Mouse (Mus musculus): ENCODE results near the gene Zfp131. TPM values are rescaled to one million over a fixed set of nuclear protein-coding genes. Genes with fewer than 3 reads are reported as not detected.

Gene Zfp131
- polyA plus RNA-seq, 1 experiment: 27.2 TPM

DNA sequence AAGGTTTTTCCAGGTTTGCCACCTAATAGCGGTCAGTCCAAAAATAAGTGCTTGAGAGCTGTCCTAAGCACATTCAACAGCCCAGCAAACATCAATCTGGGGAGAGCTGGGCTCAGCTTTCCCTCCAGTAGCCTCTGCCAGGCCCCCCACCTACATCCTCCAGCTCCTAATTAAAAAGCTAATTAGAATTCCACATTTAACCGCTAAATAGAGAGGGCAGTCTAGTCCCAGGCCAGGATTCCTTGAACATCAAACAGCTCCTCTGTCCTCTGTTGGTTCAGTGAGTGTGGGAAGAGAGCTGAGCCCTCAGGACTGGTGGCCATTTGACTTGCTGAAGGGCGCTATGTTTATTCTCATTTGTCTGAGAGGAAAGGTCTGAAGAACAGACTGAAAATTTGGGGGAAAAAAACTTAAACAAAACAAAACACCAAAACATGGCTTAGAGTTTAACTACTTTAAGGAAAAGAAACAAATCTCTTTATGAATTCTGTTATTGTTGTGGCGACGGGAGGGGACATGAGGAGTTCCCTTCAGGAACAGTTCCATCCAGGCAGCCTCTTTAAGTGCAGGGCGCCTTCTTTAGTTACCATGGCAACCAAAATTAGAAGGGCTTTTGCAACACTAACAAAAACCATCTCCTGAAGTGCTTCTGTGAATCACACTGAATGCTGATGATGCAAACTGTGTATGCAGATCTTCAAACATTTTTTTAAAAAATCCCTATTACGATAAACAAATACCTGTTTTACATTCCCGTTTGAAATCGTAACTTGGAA is 36.6 kb downstream of the Zfp131 start:
- TF ChIP-seq POLR2A (IDR thresholded peaks at IDR 0.05; ENCODE audit: borderline replicate concordance, extremely low read depth, insufficient read depth, insufficient read length, poor library complexity, severe bottlenecking) (no peak), CTCF (IDR thresholded peaks at IDR 0.05; ENCODE audit: borderline replicate concordance, extremely low read depth, insufficient read depth, insufficient read length) (no peak)
- peak; percentile 88 for DNase-seq (ENCODE audit: low read depth)

DNA sequence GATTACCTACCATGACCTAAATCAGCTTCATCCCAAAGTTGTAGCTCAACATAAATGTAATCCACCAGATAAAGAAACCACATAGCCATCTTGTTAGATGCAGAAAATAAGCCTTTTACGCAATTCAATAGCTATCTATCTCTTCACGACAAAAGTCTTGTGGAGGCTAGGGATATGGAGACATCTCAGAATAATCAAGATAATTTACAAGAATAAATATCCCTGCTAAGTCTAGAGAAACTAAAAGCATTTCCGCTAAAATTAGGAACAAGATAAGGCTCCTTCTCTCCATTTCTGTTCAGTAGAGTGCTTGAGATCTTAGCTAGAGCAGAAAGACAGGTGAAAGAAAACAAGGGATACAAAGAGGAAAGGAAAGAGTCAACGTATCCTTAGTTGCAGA is 43.8 kb downstream of the Zfp131 start:
- DNase-seq (ENCODE audit: low read depth): no peak
- TF ChIP-seq POLR2A (IDR thresholded peaks at IDR 0.05; ENCODE audit: borderline replicate concordance, extremely low read depth, insufficient read depth, insufficient read length, poor library complexity, severe bottlenecking) (no peak), CTCF (IDR thresholded peaks at IDR 0.05; ENCODE audit: borderline replicate concordance, extremely low read depth, insufficient read depth, insufficient read length) (no peak)

DNA sequence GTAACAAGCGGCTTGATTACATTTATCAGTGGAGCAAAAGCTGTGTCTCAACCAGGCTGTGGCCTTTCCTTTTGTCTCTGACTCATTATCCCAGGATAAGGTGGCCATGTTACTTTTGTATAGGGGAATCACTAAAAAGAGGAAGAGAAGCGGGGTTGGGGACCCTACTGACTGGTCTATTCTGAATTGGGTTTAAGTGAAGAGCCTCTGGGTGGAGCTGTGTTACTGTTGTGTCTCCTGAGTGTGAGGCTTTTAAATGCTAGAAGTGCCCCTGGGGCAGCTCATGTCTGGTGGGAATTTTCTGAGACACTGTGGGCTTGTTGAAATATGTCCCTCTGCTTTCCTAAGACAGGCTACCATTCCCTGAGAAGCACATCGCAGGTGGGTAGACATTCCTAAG is 47.2 kb downstream of the Zfp131 start:
- DNase-seq (ENCODE audit: low read depth): no peak
- TF ChIP-seq POLR2A (IDR thresholded peaks at IDR 0.05; ENCODE audit: borderline replicate concordance, extremely low read depth, insufficient read depth, insufficient read length, poor library complexity, severe bottlenecking) (no peak), CTCF (IDR thresholded peaks at IDR 0.05; ENCODE audit: borderline replicate concordance, extremely low read depth, insufficient read depth, insufficient read length) (no peak)

DNA sequence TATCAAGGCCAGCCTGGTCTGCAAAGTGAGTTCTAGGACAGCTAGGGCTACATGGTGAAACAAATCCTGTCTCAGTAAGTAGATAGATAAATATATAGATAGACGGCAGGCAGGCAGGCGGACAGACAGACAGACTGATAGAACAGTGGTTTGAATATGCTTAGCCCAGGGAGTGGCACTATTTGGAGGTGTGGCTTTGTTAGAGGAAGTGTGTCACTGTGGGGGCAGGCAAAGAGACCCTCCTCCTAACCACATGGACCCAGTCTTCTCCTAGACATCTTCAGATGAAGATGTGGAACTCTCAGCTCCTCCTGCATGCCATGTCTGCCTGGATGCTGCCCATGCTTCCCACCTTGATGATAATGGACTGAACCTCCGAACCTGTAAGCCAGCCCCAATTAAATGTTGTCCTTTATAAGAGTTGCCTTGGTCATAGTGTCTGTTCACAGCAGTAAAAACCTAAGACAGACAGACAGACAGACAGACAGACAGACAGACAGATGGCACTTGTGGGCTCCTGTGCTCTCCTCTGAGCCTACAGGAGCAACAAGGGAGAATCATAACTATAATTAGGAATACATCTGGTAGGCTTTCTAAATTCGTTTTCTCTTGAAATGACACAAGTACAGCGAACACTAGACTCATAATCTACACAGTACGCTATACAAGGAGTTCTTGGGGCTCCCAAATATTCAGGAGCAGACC is 47.8 kb downstream of the Zfp131 start:
- DNase-seq (ENCODE audit: low read depth): no peak
- TF ChIP-seq CTCF (IDR thresholded peaks at IDR 0.05; ENCODE audit: borderline replicate concordance, extremely low read depth, insufficient read depth, insufficient read length): no peak
- TF ChIP-seq POLR2A (IDR thresholded peaks at IDR 0.05; ENCODE audit: borderline replicate concordance, extremely low read depth, insufficient read depth, insufficient read length, poor library complexity, severe bottlenecking): no peak

DNA sequence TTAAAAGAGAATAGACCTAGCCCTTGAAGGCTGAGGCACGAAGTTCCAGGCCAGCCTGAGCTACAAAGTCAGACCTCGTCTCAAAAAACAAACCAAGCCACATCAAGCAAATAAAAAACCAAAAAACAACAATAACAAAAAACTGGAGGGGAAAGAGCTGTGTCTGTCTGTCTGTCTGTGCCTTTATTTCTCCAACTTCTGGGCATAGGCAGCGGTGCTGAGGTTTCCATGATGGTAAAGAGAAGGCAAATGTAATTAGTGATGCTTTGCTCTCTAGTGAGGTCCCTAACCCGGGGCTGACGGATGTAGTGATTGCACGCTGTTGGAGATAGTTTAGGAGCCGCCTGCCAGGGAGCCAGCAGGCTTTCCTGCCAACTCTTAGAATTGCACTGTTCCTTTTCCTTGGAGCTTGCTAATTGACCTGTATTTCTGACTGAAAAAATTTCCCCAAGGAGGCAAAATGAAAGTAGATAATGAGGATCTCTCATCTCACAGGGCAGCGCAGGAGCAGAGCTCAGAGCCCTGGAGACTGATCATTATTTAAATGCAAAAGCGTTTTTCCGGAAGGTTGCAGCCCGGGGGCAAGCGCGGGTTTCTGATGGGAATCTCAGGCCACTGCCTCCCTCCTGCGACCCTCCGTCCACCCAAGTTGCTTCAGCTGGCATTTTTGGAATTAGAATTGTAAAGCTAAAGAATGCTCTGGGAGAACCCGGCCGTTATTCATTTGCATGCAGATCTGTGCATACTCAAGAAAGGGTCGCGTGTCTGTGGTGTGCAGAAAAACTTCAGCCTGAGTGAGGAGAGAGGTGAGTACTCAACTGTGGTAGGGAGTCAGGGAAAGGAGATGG is 49.1 kb downstream of the Zfp131 start:
- DNase-seq (ENCODE audit: low read depth): peak; percentile 89

DNA sequence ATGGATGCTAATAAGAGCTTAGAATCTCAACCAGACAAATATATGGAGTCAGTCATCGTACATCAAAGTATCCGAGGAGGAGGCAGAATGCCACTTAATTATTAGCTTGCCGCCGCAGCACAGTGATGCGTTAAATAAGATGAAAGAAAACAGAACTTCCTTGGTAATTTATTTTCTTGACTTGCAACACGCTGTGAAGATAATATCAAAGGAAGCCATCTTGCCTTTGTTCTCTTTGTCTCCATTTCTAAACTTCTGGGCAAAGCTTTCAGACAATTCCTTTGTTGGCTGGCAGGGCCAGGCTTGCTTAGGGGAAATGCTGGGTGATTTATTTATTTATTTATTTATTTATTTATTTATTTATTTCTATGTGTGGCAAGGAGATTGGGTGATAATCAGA is 59.2 kb downstream of the Zfp131 start:
- no peak for TF ChIP-seq CTCF (IDR thresholded peaks at IDR 0.05; ENCODE audit: borderline replicate concordance, extremely low read depth, insufficient read depth, insufficient read length)
- no peak for TF ChIP-seq POLR2A (IDR thresholded peaks at IDR 0.05; ENCODE audit: borderline replicate concordance, extremely low read depth, insufficient read depth, insufficient read length, poor library complexity, severe bottlenecking)
- peak; percentile 57 for DNase-seq (ENCODE audit: low read depth)

More for the DNA sequence above, 49.1 kb downstream of the Zfp131 start:
- TF ChIP-seq CTCF (IDR thresholded peaks at IDR 0.05; ENCODE audit: borderline replicate concordance, extremely low read depth, insufficient read depth, insufficient read length) (no peak), POLR2A (IDR thresholded peaks at IDR 0.05; ENCODE audit: borderline replicate concordance, extremely low read depth, insufficient read depth, insufficient read length, poor library complexity, severe bottlenecking) (no peak)

DNA sequence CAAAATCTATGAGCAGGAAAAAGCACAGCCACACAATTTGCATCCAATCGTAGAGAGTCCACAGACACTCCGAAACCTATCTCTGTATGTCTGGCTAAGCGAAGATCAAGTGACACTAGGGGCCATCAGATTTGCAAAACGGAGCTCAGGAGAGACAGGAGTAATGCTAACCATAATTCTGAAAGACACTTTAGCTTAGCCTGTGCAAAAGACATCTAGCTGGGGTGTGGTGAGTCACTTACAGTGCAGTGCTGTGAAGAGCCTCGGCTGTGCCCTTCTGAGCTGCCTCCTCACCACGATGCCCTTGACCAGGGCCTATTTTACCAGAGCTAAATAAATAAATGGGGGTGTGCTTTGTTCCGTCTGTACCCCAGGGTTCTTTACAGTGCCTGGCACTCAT is 61.3 kb downstream of the Zfp131 start:
- no peak for DNase-seq (ENCODE audit: low read depth)
- TF ChIP-seq POLR2A (IDR thresholded peaks at IDR 0.05; ENCODE audit: borderline replicate concordance, extremely low read depth, insufficient read depth, insufficient read length, poor library complexity, severe bottlenecking) (no peak), CTCF (IDR thresholded peaks at IDR 0.05; ENCODE audit: borderline replicate concordance, extremely low read depth, insufficient read depth, insufficient read length) (no peak)

DNA sequence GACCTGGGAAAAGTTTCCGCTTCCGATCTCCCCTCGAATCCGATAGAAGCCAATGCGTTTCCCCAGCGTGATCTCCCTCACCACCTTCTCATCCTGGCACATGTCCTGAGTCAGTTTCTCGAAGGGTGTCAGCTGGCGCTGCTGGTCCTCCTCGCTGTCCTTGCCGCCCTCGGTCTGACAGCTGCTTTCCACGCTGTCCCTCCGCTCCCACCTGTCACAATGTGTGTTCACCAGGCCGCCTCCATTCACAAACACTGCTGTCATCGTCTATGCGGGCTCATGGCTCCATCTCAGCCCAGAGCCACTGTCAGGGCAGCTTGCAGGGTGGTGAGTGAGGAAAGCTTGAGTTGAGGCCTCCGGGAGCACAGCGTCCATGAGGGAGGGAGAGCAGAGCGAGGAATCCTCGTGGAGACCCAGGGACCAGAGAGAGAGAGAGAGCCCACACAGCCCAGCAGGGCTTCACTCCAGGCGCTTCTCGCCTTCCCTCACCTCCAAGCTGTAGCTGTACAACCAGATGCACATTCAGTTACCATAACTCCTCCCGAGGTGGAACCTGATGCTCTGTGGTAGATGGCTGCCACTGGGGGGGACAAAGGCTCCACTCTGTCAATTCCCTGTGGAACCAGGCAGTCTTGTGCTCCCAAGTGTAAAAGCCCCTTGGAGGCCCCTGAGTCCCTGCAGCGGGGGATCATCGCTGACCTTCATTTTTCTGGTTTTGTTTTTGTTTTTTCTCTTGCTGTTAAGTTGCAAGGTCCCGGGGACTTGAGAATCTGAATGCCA is 62.9 kb downstream of the Zfp131 start:
- TF ChIP-seq CTCF (IDR thresholded peaks at IDR 0.05; ENCODE audit: borderline replicate concordance, extremely low read depth, insufficient read depth, insufficient read length): no peak
- no peak for TF ChIP-seq POLR2A (IDR thresholded peaks at IDR 0.05; ENCODE audit: borderline replicate concordance, extremely low read depth, insufficient read depth, insufficient read length, poor library complexity, severe bottlenecking)
- peak; percentile 8 for DNase-seq (ENCODE audit: low read depth)

DNA sequence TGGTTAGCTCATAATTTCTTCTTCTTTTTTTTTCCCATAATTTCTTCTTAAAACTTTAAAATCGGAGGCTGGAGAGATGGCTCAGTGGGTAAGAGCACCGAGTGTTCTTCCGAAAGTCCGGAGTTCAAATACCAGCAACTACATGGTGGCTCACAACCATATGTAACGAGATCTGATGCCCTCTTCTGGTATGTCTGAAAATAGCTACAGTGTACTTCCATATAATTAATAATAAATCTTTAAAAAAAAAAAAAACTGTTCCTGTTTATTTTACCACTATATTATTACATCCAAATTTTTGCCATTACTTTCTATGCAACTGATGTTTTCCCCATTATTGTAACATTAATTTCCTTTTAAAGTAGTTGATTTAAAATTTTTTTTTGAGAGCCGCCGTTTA is 66.1 kb downstream of the Zfp131 start:
- no peak for DNase-seq (ENCODE audit: low read depth)
- no peak for TF ChIP-seq POLR2A (IDR thresholded peaks at IDR 0.05; ENCODE audit: borderline replicate concordance, extremely low read depth, insufficient read depth, insufficient read length, poor library complexity, severe bottlenecking)
- peak; percentile 2; the same call in 1 of the 2 replicates for TF ChIP-seq CTCF (IDR thresholded peaks at IDR 0.05; ENCODE audit: borderline replicate concordance, extremely low read depth, insufficient read depth, insufficient read length)

DNA sequence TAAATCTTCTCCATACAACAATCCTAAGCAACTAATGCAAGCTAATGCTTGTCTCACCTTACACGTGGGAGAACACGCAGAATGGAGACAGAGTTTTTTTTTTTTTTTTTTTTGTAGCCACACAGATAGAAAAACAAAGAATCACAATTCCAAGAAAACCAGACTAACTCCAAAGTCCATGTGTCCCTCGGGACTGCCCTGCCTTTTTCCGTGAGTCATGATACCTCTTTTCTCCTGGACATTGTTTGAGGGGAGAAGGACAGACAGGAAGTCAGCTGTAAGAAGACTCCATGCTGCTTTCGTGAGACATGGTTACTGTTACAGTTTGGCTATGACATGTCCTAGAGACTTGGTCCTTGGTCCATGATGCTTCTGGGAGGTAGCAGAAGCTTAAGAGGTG is 67.3 kb downstream of the Zfp131 start:
- TF ChIP-seq POLR2A (IDR thresholded peaks at IDR 0.05; ENCODE audit: borderline replicate concordance, extremely low read depth, insufficient read depth, insufficient read length, poor library complexity, severe bottlenecking): no peak
- TF ChIP-seq CTCF (IDR thresholded peaks at IDR 0.05; ENCODE audit: borderline replicate concordance, extremely low read depth, insufficient read depth, insufficient read length): no peak
- no peak for DNase-seq (ENCODE audit: low read depth)

Measured in brain, embryonic 14.5 days (tissue).